8 mouse cellular contexts compared by ENCODE assay signal in genomic region chr10:108446041-108446931, GRCm38 (mm10).
DNase-seq lines count a peak whose midpoint lies in the region; ATAC-seq and TF ChIP-seq lines count a peak whose summit lies in the region.

No protein-coding gene starts in this region.

- no peaks in the 10 kb centered on the region for H3K36me3 ChIP-seq in hindbrain, embryonic 16.5 days (ENCODE audit: control insufficient read depth, insufficient read depth, low read length)
- no peaks in the 10 kb centered on the region for H3K36me3 ChIP-seq in limb, embryonic 10.5 days
- no peaks in the 10 kb centered on the region for H3K36me3 ChIP-seq in midbrain, embryonic 10.5 days
- no peaks in the 10 kb centered on the region for H3K36me3 ChIP-seq in stomach, postnatal 0 days (ENCODE audit: control insufficient read depth, insufficient read depth, low read length)

- intact Hi-C loops in gastrocnemius, adult 2 months (cut with DNase I) = loop anchor here (2.0 to 10.0 kb wide), 5 partner anchors 91 to 641 kb away; partner anchors contain the start of gene Pawr

- H3K9me3 ChIP-seq in hindbrain, embryonic 16.5 days (ENCODE audit: control insufficient read depth, low read length) = no peaks in the 10 kb centered on the region
- H3K9me3 ChIP-seq in limb, embryonic 10.5 days (replicated peaks) = no peaks in the 10 kb centered on the region
- no peaks in the 10 kb centered on the region for H3K9me3 ChIP-seq in midbrain, embryonic 10.5 days (replicated peaks)
- H3K9me3 ChIP-seq in stomach, postnatal 0 days (ENCODE audit: control insufficient read depth, low read length) = no peaks in the 10 kb centered on the region

- peak overlapping the region; percentile 68 for H3K4me3 ChIP-seq in gastrocnemius, adult 2 months
- H3K4me3 ChIP-seq in hindbrain, embryonic 16.5 days (ENCODE audit: low read length) = peak overlapping the region; percentile 33
- peak overlapping the region; percentile 51 for H3K4me3 ChIP-seq in limb, embryonic 10.5 days
- H3K4me3 ChIP-seq in midbrain, embryonic 10.5 days = peak overlapping the region; percentile 58
- peak overlapping the region; percentile 33 for H3K4me3 ChIP-seq in stomach, postnatal 0 days (ENCODE audit: low read depth, low read length)

- peaks cover 7% of the 10 kb centered on the region for H3K4me1 ChIP-seq in hindbrain, embryonic 16.5 days (ENCODE audit: control insufficient read depth, insufficient read depth, low read depth, low read length)
- peaks cover 18% of the 10 kb centered on the region; the same call in 1 of the 2 replicates for H3K4me1 ChIP-seq in limb, embryonic 10.5 days
- peaks cover 17% of the 10 kb centered on the region for H3K4me1 ChIP-seq in midbrain, embryonic 10.5 days
- peaks cover 6% of the 10 kb centered on the region; the same call in 1 of the 2 replicates for H3K4me1 ChIP-seq in stomach, postnatal 0 days (replicated peaks; ENCODE audit: control insufficient read depth, insufficient read depth)

- no peaks in the 10 kb centered on the region for H3K27me3 ChIP-seq in hindbrain, embryonic 16.5 days (replicated peaks; ENCODE audit: control insufficient read depth, insufficient read depth, low read length)
- no peaks in the 10 kb centered on the region for H3K27me3 ChIP-seq in limb, embryonic 10.5 days (ENCODE audit: low read depth, poor library complexity, severe bottlenecking)
- H3K27me3 ChIP-seq in midbrain, embryonic 10.5 days (ENCODE audit: low read depth, poor library complexity, severe bottlenecking) = no peaks in the 10 kb centered on the region
- H3K27me3 ChIP-seq in stomach, postnatal 0 days (ENCODE audit: control insufficient read depth, insufficient read depth, low read length) = no peaks in the 10 kb centered on the region

- H3K4me2 ChIP-seq in hindbrain, embryonic 16.5 days (ENCODE audit: low read length) = peak overlapping the region; percentile 79
- H3K4me2 ChIP-seq in stomach, postnatal 0 days (replicated peaks; ENCODE audit: low read depth) = peak overlapping the region; percentile 57

- TF ChIP-seq EP300 in stomach, postnatal 0 days (optimal IDR thresholded peaks at IDR 0.05) = no peak

- WGBS in hindbrain, embryonic 16.5 days = 12% methylated on average over 24 of the region's 24 CpGs
- 9% methylated on average over 24 of the region's 24 CpGs for WGBS in limb, embryonic 10.5 days
- WGBS in midbrain, embryonic 10.5 days = 9% methylated on average over 24 of the region's 24 CpGs
- WGBS in stomach, postnatal 0 days = 4% methylated on average over 24 of the region's 24 CpGs

- peak; percentile 94 for DNase-seq in 3T3-L1 (ENCODE audit: low read depth, low spot score)
- peak; percentile 89 for DNase-seq in R1 (ENCODE audit: low read depth, low spot score)
- DNase-seq in cerebellum, postnatal 10 days = peak; percentile 77 to 83
- DNase-seq in gastrocnemius, adult 2 months = peak; percentile 60
- DNase-seq in limb, embryonic 10.5 days (ENCODE audit: low spot score) = peak; percentile 64
- peak; percentile 66 for DNase-seq in midbrain, embryonic 10.5 days (ENCODE audit: low spot score)
- peak; percentile 57 for DNase-seq in stomach, postnatal 0 days (ENCODE audit: low spot score)

- peak overlapping the region; percentile 15 for H3K9ac ChIP-seq in hindbrain, embryonic 16.5 days (ENCODE audit: low read depth, low read length)
- peak overlapping the region; percentile 28 for H3K9ac ChIP-seq in stomach, postnatal 0 days (ENCODE audit: low read length)

- TF ChIP-seq CTCF in gastrocnemius, adult 2 months (IDR thresholded peaks at IDR 0.05) = peak; percentile 80
- TF ChIP-seq CTCF in stomach, postnatal 0 days (IDR thresholded peaks at IDR 0.05; ENCODE audit: low read depth) = peak; percentile 82

- peak; percentile 79 for ATAC-seq in hindbrain, embryonic 16.5 days
- ATAC-seq in stomach, postnatal 0 days (ENCODE audit: low FRiP score, low TSS enrichment) = peak; percentile 69

- peak overlapping the region; percentile 75 for H3K27ac ChIP-seq in gastrocnemius, adult 2 months
- H3K27ac ChIP-seq in hindbrain, embryonic 16.5 days (ENCODE audit: low read depth, low read length) = no peak overlapping the region
- H3K27ac ChIP-seq in limb, embryonic 10.5 days = peak overlapping the region; percentile 80
- peak overlapping the region; percentile 81 for H3K27ac ChIP-seq in midbrain, embryonic 10.5 days (replicated peaks)
- H3K27ac ChIP-seq in stomach, postnatal 0 days (replicated peaks) = peak overlapping the region; percentile 75
